Mouse (Mus musculus) CD4-positive, CD25-positive, alpha-beta regulatory T cell, adult 4 months (primary cell): Measurements from ENCODE around the gene Cutc. TPM values are rescaled to one million over a fixed set of nuclear protein-coding genes. Genes with fewer than 3 reads are reported as not detected.
A peak's percentile ranks its signal among the peaks of the same experiment; 100 is the strongest.

Experiments used
- ATAC-seq: one replicate; pipeline ENCODE4 v1.8.0; 2017
- polyA plus RNA-seq, 2 experiments: library from polyadenylated mRNA; unstranded; fragments of 100-300 nt; shearing (Covaris generic); gene quantifications; one replicate each; pipeline ENCODE4 v1.2.1; 2017

The Cutc gene
- polyA plus RNA-seq, 2 experiments from 2014 or later = 12.5 to 16.8 TPM

DNA sequence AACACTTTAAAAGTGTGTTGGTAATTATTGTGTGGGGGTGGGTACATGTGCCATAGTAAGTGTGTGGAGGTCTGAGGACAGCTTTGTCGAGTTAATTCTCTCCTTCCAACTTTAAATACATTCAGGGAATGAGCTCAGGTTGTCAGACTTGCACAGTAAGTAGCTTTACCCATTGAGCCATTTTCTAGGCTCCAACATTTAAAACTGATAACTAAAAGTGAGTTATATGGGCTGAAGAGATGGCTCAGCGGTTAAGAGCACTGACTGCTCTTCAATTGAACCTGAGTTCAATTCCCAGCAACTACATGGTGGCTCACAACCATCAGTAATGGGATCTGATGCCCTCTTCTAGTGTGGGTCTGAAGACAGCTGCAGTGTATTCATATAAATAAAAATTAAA, 1.4 kb downstream of the Cutc start:
- ATAC-seq = no peak

DNA sequence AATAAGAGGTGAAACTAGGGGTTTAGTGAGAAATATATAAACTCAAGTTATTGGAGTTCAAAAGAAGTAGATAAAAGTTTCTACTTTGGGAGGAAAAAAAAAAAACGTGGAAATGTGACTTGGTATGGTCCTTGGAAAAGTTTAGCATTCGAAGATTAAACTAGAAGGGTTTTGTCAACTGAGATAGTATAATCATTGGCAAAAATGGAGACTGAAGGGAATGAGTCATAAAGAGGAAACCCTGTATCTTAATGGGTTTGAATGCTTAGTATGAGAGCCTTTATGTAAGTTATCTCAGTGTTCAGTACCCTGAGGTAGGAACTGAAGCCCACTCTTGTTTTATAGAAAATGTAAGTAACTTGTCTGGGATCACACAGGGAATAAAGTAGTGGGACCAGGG, 2.1 kb downstream of the Cutc start:
- ATAC-seq = no peak

DNA sequence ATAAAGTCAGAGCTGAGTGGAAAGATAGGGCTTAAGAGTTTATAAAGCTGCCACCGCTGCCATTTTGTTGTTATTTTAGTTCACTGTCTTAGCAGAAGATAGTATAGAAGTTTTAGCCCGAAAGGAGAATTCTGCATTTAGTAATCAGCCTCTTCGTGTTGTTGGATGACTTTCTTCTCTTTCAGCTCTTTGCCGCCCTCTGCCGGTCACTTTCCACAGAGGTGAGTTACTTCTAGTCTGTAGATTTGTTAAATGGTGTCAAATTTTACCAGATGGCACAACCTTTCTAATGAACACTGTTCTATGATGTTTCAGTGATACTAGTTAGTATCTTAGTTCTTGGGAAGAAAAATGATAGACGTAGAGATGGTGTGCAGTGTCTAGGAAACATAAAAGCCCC, 7.7 kb downstream of the Cutc start:
- ATAC-seq = peak; percentile 78

- no peak for ATAC-seq
Observed at GRCm38 (mm10) chr19:43761543-43762256, 8.9 kb downstream of the Cutc start.

DNA sequence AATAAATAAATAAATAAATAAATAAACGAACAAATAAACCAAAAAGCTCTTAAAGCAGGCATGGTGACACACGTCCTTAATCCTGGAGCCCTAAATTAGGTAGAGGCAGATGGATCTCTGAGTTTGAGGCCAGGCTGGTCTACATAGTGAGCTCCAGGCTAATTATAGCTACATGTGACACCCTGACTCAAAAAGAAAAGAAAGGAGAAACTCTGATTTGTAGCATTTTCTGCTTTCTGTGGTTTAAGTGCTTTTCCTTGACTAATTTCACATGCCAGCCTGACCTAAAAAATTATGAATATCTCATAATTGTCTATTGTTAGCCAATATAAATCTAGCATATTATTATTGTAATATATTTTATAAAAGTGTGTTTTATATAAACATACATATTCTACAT, 9.6 kb downstream of the Cutc start:
- ATAC-seq = no peak

- no peak for ATAC-seq
Observed at GRCm38 (mm10) chr19:43766451-43766850, 13.7 kb downstream of the Cutc start.

DNA sequence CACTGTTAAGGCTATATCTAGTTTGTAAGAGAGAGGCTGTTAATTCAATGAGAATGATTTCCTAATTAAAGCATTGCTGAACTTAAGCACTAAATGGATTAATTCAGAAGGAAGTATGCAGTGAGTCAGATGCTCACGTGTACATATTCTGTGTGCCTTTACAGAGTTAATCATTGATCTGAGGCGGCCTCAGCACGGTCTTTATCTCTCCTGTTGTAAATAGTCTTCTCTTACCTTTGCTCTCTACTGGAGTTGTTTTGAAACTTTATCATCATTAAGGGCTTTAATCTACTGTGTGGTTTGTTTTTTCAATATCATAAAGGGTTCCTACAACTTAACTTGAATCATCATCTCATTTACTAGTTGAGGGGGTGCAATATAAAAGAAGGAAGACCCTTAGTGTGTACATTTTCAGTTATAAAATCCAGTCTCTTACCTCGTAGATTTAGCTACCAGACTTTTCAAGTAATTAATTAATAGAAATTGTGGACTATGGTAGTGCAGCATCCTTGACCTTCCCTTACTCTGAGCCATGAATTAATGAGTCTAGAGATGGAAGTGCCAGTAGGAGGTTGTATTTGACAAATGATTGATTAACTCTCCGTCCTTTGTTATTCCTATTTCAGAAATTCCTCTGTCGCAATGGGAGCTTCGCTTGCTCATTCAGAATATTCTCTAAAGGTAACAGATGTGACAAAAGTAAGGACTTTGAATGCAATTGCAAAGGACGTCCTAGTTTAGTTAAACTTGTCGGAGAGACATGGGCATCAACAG, 14.9 kb downstream of the Cutc start:
- no peak for ATAC-seq

GRCm38 (mm10) chr19:43769366-43769960, 16.7 kb downstream of the Cutc start:
- no peak for ATAC-seq

DNA sequence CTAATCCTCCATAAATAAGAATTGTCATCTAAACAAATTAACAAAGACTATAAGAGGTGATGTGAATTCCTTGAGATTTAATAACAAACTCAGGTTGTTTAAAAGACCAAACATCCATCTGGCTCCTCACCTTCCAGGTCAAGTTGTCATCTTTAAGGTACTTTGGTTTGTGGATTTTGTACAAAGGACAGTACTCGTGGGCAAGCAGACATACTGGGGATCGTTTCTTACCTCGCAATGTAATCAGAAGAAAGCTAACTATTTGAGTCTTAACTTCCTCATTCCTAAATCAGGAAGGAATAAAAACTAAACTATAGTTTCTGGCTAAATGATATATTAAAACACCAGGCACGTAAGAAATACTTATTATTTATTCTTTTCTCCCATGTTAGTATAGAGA, 17.8 kb downstream of the Cutc start:
- no peak for ATAC-seq

- ATAC-seq = peak; percentile 80
Observed at GRCm38 (mm10) chr19:43771499-43771969, 18.7 kb downstream of the Cutc start.

- ATAC-seq = no peak
Observed at GRCm38 (mm10) chr19:43772311-43772710, 19.5 kb downstream of the Cutc start.

DNA sequence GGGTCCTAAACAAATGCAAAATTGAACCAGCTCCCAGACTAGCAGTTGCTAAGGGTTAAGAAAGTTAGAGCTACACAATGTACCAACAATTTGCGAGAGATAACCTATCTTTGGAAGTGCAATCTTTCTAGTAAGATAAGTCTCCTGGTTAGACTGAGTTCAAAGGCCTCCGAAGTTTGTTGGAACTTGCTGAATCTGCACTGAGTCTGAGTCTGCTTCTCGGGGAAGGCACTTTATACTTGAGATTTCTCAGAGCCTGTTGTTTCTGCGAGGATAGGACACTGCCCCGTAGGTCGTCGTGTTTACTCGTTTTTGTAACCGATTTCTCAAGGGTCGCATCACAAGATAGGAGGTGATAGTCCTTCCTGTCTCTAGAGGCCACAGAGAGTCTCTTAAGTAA, 22.6 kb downstream of the Cutc start:
- ATAC-seq = no peak

- no peak for ATAC-seq
Observed at GRCm38 (mm10) chr19:43776561-43776960, 23.8 kb downstream of the Cutc start.

DNA sequence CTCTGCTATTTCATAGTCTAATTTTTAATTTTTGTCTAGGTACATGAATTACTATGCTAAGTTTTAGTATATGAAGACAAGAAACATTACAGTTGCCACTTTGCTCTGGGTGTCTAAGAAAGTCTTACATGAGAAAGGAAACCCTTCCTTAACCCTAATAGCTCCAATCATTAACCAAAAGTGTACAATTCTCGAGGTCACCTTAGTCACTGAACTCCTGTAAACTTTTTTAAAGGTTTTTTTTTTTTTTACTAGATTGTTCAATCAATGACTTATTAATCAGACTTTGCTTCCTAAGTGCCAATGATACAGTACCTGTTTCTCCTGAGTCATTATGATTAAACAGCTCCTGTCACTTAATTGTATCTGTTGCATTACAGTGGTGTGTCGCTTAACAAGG, 24.5 kb downstream of the Cutc start:
- ATAC-seq = no peak

GRCm38 (mm10) chr19:43780391-43780790, 27.6 kb downstream of the Cutc start:
- ATAC-seq = no peak

GRCm38 (mm10) chr19:43781980-43782379, 29.2 kb downstream of the Cutc start, which contains the start of gene Abcc2:
Gene Abcc2 (plus strand): TSS chr19:43782192.
- no peak for ATAC-seq

DNA sequence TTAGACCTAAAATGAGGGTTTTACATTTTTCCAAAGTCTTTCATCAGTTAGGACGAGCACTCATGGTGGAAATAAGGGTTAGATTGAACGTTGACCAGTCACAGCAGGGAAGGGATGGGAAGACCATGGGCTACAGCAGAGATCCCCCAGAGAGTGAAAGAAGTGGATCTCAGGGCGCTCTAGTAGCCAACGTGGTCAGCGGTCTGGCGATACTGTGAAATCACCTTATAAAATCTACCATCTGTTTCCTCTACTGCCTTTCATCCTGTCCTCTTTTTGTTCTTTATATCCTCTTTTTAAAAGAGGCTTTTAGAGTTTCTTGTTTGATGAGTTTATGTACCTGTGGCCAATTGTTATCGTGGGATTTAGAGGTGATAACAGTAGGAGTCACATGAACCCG, 32.0 kb downstream of the Cutc start:
- no peak for ATAC-seq

DNA sequence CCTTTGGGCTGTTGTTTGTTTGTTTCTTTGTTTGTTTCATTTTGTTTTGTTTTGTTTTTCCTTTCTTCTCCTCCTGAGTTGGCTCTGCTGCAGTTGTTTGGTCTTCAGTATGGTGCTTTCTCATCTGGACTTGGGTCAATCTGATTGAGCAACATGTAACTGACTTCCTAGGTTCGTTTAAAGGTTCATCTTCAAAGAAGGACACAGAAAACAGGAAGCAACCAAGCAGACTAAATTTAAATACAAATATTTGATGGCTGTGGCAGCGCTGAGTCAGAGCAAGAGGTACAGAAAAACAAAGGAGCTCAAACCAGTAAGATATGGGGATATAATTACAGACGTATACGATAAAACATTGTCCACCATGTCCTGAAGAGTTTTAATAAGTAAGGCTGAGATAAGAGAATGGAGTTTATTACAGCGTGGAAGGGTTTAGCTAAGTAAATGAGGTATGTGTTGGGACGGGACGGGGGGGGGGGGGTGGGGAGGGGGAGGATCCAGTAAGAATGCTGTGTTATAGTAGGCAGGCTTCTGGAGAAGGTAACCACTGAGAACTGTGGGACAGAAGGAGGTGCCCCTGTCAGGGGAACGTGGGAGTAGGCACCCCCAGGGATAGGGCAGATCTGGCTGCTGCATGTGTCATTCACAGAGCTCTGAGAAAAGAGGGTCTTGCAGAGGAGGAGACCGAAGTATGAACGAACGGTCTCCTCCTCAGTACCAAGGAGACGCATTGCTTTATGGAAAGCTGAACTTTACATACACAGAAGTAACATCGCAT, 33.6 kb downstream of the Cutc start:
- ATAC-seq = no peak

GRCm38 (mm10) chr19:43789817-43790216, 37.0 kb downstream of the Cutc start:
- no peak for ATAC-seq

DNA sequence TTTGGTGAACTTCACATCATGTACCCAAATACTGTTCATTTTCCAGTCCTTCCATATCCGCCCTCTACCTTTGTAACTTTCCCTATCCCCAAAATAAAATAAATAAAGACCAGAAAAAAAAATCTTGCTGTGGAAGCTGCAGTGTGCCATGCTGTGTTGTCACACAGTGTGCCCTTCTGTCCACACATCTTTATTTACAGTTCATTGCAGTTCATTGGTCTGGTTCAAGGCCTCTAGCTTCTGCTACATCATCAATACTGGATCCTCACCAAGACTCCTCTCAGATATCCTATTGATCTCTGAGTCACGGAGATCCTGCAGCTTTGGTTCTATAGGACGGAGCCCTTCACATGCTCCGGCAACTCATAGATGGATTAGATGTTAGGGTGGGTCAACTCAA, 39.7 kb downstream of the Cutc start:
- ATAC-seq = no peak

DNA sequence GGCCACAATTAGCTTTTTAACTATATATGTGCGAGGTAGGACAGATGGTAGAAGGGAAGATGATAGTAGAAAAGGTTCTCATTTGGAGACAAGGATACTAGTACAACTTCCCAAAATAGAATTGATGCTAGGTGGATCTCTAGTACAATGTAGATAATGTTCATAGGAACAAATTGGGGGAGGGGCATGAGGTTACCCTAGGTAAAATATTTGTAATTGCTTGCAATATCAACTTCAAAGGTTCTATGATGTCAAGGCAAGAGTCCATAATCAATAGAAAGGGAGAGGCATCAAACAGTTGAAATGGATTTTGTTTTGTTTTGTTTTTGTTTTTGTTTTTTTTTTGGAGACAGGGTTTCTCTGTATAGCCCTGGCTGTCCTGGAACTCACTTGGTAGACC, 41.2 kb downstream of the Cutc start:
- no peak for ATAC-seq

DNA sequence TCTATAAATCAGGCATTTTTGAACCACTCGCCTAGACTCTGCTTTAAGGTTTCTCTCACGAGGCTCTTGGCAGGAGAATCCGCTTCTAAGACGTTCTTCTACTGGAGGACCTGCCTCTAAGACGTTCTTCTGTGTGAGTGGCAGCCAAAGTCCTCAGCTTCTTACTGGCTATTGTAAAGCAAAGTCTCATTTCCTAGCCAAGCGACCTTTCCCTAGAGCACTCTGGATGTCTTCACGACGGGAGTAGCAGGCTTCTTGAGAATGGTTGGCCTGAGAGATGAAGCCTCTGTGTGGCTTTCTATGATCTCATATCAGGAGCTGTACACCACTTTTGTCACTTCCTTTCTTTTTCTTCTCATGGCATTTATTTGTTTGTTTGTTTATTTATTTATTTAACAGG, 42.7 kb downstream of the Cutc start:
- ATAC-seq = no peak

GRCm38 (mm10) chr19:43797216-43797615, 44.4 kb downstream of the Cutc start:
- ATAC-seq = no peak
